8 mouse cellular contexts compared by ENCODE assay signal in the genomic region with DNA sequence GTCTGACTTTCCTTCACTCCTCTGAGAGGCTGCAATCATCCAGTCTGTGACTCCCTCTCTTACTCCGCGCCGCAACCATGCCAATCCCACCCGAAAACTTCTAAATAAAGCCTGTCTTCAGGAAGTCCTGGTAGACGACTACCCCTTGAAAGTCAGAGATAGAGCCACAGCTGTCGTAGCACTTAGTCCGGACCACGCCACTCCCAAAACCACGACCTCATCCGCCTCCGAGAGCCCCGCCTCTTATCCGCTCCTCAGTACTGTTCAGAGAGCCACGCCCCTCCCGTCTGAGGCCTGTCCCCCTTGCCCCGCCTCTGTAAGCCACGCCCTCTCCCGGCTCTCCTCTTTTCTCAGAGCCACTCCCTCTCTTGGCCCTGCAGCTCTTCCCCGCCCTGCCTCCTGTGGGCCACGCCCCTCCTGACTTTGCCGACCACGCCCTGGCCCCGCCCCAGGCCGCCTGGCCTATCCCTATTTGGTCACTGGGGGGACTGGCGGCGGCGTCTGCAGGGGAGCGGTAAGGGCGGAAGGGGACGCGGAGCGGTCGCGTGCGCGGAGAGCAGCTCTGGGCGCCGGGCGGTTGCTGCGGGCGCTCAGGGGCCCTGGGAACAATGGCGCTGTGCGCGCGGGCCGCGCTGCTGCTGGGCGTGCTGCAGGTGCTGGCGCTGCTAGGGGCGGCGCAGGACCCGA. TPM values are rescaled to one million over a fixed set of nuclear protein-coding genes. Genes with fewer than 3 reads are reported as not detected.
A peak's percentile ranks its signal among the peaks of the same experiment; 100 is the strongest.
DNase-seq lines count a peak whose midpoint lies in the region; ATAC-seq and TF ChIP-seq lines count a peak whose summit lies in the region.

A gene (plus strand): TSS at position 428 of the 687 bp plus-strand sequence.

- intact Hi-C loops in heart, postnatal 10 days (cut with DNase I) = loop anchor here (1.0 to 10.0 kb wide), 3 partner anchors 46 to 241 kb away; a partner anchor contains a TSS

- peaks cover 4% of the 10 kb centered on the region for H3K4me1 ChIP-seq in ES-Bruce4 (ENCODE audit: control insufficient read depth, insufficient read depth, low read length)
- peaks cover 39% of the 10 kb centered on the region for H3K4me1 ChIP-seq in forebrain, embryonic 13.5 days
- peaks cover 27% of the 10 kb centered on the region for H3K4me1 ChIP-seq in liver, postnatal 0 days (ENCODE audit: insufficient read depth)
- H3K4me1 ChIP-seq in neural tube, embryonic 14.5 days (ENCODE audit: control insufficient read depth, insufficient read depth, low read length) = peaks cover 6% of the 10 kb centered on the region; the same call in 1 of the 2 replicates

- peak; percentile 95 for ATAC-seq in cerebellum, adult (ENCODE audit: insufficient number of reproducible peaks, low FRiP score, low TSS enrichment)
- ATAC-seq in forebrain, embryonic 13.5 days = peak; percentile 95
- peak; percentile 95 for ATAC-seq in liver, postnatal 0 days
- ATAC-seq in neural tube, embryonic 14.5 days (ENCODE audit: low read depth) = peak; percentile 96

- under 1% methylated on average over 49 of the region's 52 CpGs for WGBS in forebrain, embryonic 13.5 days
- WGBS in large intestine, adult 2 months = under 1% methylated on average over 52 of the region's 52 CpGs
- WGBS in liver, postnatal 0 days (ENCODE audit: insufficient replicate concordance) = under 1% methylated on average over 48 of the region's 52 CpGs
- 1% methylated on average over 52 of the region's 52 CpGs for WGBS in neural tube, embryonic 14.5 days

- H3K4me2 ChIP-seq in forebrain, embryonic 13.5 days = peak within 1 kb of the TSS; percentile 81
- peak within 1 kb of the TSS; percentile 87 for H3K4me2 ChIP-seq in liver, postnatal 0 days (ENCODE audit: low read depth, low read length)
- peak within 1 kb of the TSS; percentile 80 for H3K4me2 ChIP-seq in neural tube, embryonic 14.5 days (ENCODE audit: low read depth, low read length)

- TF ChIP-seq EP300 in ES-Bruce4 (IDR thresholded peaks at IDR 0.05; ENCODE audit: insufficient read depth, low read depth, low read length) = no peak
- TF ChIP-seq EP300 in liver, postnatal 0 days (IDR thresholded peaks at IDR 0.05; ENCODE audit: low read depth) = no peak; the same call in 1 of the 2 replicates

- peak; percentile 31 for TF ChIP-seq POLR2A in ES-Bruce4 (IDR thresholded peaks at IDR 0.05; ENCODE audit: insufficient read depth, low read length)

- H3K4me3 ChIP-seq in ES-Bruce4 (ENCODE audit: low read depth, low read length) = peak within 1 kb of the TSS; percentile 92
- H3K4me3 ChIP-seq in forebrain, embryonic 13.5 days = peak within 1 kb of the TSS; percentile 77
- peak within 1 kb of the TSS; percentile 77 for H3K4me3 ChIP-seq in liver, postnatal 0 days (ENCODE audit: low read depth, low read length)
- H3K4me3 ChIP-seq in neural tube, embryonic 14.5 days (ENCODE audit: low read depth, low read length) = peak within 1 kb of the TSS; percentile 74

- H3K27me3 ChIP-seq in ES-Bruce4 (ENCODE audit: control insufficient read depth, insufficient read depth, low read length, poor library complexity, severe bottlenecking) = no peaks in the 10 kb centered on the region
- peaks cover 17% of the 10 kb centered on the region for H3K27me3 ChIP-seq in forebrain, embryonic 13.5 days
- no peaks in the 10 kb centered on the region for H3K27me3 ChIP-seq in liver, postnatal 0 days (ENCODE audit: insufficient read depth, low read length)
- H3K27me3 ChIP-seq in neural tube, embryonic 14.5 days (ENCODE audit: control insufficient read depth, insufficient read depth, low read length) = no peaks in the 10 kb centered on the region

- H3K27ac ChIP-seq in ES-Bruce4 (ENCODE audit: insufficient read depth, low read length) = peak within 1 kb of the TSS; percentile 17; the same call in 1 of the 2 replicates
- H3K27ac ChIP-seq in forebrain, embryonic 13.5 days = peak within 1 kb of the TSS; percentile 63
- H3K27ac ChIP-seq in liver, postnatal 0 days (ENCODE audit: low read depth) = peak within 1 kb of the TSS; percentile 86
- 0 out of 2 replicates have a peak within 1 kb of the TSS, but pooled peaks have one; percentile 28 for H3K27ac ChIP-seq in neural tube, embryonic 14.5 days (ENCODE audit: low read depth, low read length)

- H3K36me3 ChIP-seq in ES-Bruce4 (ENCODE audit: control insufficient read depth, insufficient read depth, low read length, poor library complexity, severe bottlenecking) = peaks cover 7% of the 10 kb centered on the region; the same call in 1 of the 2 replicates
- no peaks in the 10 kb centered on the region for H3K36me3 ChIP-seq in forebrain, embryonic 13.5 days (ENCODE audit: poor library complexity, severe bottlenecking)
- peaks cover 6% of the 10 kb centered on the region for H3K36me3 ChIP-seq in liver, postnatal 0 days (replicated peaks; ENCODE audit: insufficient read depth, low read length)
- no peaks in the 10 kb centered on the region for H3K36me3 ChIP-seq in neural tube, embryonic 14.5 days (ENCODE audit: control insufficient read depth, insufficient read depth, low read length)

- H3K9ac ChIP-seq in ES-Bruce4 (ENCODE audit: low read depth, poor library complexity, severe bottlenecking) = peak within 1 kb of the TSS; percentile 76
- peak within 1 kb of the TSS; percentile 78 for H3K9ac ChIP-seq in forebrain, embryonic 13.5 days
- peak within 1 kb of the TSS; percentile 84 for H3K9ac ChIP-seq in liver, postnatal 0 days (replicated peaks)
- peak within 1 kb of the TSS; percentile 72 for H3K9ac ChIP-seq in neural tube, embryonic 14.5 days (replicated peaks; ENCODE audit: low read depth, low read length)

- DNase-seq in heart, postnatal 10 days = peak; percentile 100
- DNase-seq in large intestine, adult 2 months (ENCODE audit: low read depth, low spot score) = peak; percentile 98
- peak; percentile 100 for DNase-seq in liver, postnatal 0 days
- DNase-seq in testis, postnatal 10 days (ENCODE audit: low spot score) = peak; percentile 100

- TF ChIP-seq CTCF in ES-Bruce4 (IDR thresholded peaks at IDR 0.05; ENCODE audit: low read depth, low read length) = no peak
- TF ChIP-seq CTCF in liver, postnatal 0 days (IDR thresholded peaks at IDR 0.05; ENCODE audit: low read depth) = peak; percentile 58

- no peaks in the 10 kb centered on the region for H3K9me3 ChIP-seq in ES-Bruce4 (replicated peaks; ENCODE audit: control insufficient read depth, insufficient read depth, low read length, poor library complexity, severe bottlenecking)
- H3K9me3 ChIP-seq in forebrain, embryonic 13.5 days (replicated peaks) = peaks cover 4% of the 10 kb centered on the region; the same call in 1 of the 2 replicates
- peaks cover 3% of the 10 kb centered on the region; the same call in 1 of the 2 replicates for H3K9me3 ChIP-seq in liver, postnatal 0 days (ENCODE audit: low read length)
- no peaks in the 10 kb centered on the region for H3K9me3 ChIP-seq in neural tube, embryonic 14.5 days (ENCODE audit: control insufficient read depth, low read length)

RNA-seq across cellular contexts. Expression of the gene that starts here (rescaled TPM):
- polyA plus RNA-seq in ES-Bruce4 (2011; ENCODE audit: insufficient read depth, insufficient read length, low read depth, missing spikeins) = 60.2 and 62.0 TPM in 2 replicates
- polyA plus RNA-seq in forebrain, embryonic 13.5 days (2015; fragmentation: Nextera tagmentation; extraction: Ambion mirVana) = 48.9 and 51.9 TPM in 2 replicates
- 10 to 100 TPM; 57.0 to 61.2 TPM for total RNA-seq in heart, postnatal 10 days (2021)
- polyA plus RNA-seq in large intestine, adult 2 months (2012; rRNA removed) = 19.3 and 26.6 TPM in 2 replicates
- polyA plus RNA-seq in liver, postnatal 0 days (2015; fragmentation: Nextera tagmentation; extraction: Ambion mirVana) = 27.7 and 29.2 TPM in 2 replicates
- 13.0 and 21.7 TPM in 2 replicates for polyA plus RNA-seq in neural tube, embryonic 14.5 days (2014; fragmentation: Nextera tagmentation; extraction: Ambion mirVana)

Comparison
In these comparisons a context has a peak if more than half of its experiments do, and no peak if none do; other contexts are left out.
1. Peak in every context shown above with its lines: DNase-seq, ATAC-seq, H3K4me3 ChIP-seq and H3K27ac ChIP-seq.
2. H3K27ac ChIP-seq: peak in every context shown above with its lines; median percentile 86 in liver, postnatal 0 days; 63 in forebrain, embryonic 13.5 days; 28 in neural tube, embryonic 14.5 days; 17 in ES-Bruce4.